Mouse (Mus musculus) myocyte (in vitro differentiated cells): ENCODE data around the gene Esrra.

ENCODE experiments used
- CEBPB ChIP-seq: IDR thresholded peaks from 2 replicates; pipeline ENCODE4 v1.6.1; 2011; ENCODE audit warnings: mild to moderate bottlenecking, moderate library complexity; ENCODE audit not compliant: poor library complexity, insufficient read depth, severe bottlenecking
- E2F4 ChIP-seq: IDR thresholded peaks from one replicate; pipeline ENCODE4 v1.6.1; 2011; ENCODE audit warnings: mild to moderate bottlenecking, control low read depth, moderate library complexity; ENCODE audit not compliant: insufficient read depth
- MAX ChIP-seq: IDR thresholded peaks from one replicate; pipeline ENCODE4 v1.6.1; 2011; ENCODE audit warnings: low read depth, mild to moderate bottlenecking, control low read depth
- POLR2A ChIP-seq: IDR thresholded peaks from one replicate; pipeline ENCODE4 v1.6.1; 2011; ENCODE audit warnings: low read depth, mild to moderate bottlenecking, control low read depth, moderate library complexity; ENCODE audit not compliant: insufficient read length
- REST ChIP-seq: IDR thresholded peaks from one replicate; pipeline ENCODE4 v1.6.1; 2011; ENCODE audit warnings: mild to moderate bottlenecking, control low read depth, moderate library complexity; ENCODE audit not compliant: insufficient read depth, insufficient read length

DNA sequence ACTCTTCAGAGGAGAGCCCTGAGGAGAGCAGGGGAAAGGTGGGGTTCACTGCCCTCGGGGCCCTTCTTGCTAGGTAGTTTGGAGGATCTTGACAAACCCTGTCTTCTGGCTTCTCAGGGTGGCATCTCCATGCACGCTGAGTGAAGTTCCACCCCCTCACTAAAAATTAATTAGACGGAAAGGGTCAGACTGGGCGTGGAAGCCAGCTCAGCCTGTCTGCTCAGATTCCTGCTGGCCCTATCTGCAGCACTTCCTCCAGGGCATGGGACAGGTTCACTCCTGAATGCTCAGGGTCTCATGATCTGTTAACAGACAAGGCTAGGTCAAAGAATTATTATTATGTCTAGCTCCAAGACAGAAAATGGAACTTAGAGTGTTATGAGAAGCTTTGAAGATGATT, 29.1 kb downstream of the Esrra start:
- TF ChIP-seq CEBPB (no peak), POLR2A (no peak), REST (no peak), MAX (no peak), E2F4 (no peak)
